14 mouse cellular contexts compared by ENCODE assay signal in the genomic region with DNA sequence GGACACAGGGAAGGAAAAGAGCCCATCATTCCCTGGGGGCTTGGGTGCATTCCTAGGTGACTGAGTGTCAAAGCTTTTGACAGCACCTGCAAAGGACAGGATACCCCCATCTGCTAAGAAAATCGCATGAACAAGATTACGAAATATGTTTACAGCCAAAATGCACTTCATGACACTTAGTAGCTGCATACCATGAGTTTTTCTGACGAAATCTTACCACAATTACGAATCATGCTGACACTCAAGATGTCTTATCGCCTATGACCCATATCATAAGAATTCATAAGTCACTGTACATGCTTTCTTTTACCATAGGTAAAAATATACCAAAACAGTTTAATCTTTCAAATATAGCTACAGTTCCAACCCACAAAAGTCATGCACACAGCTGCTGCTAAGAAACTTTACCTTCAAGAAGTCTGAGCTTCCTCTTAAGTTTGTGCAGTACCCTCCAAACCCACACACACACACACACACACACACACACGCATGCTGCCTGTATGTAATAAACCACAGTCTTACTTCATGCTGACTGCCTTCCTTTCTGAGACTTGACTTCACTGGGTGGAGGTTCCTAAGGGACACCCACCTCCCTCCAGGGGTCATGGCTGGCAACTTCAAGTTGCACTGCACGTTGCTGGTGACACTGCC.
DNase-seq lines count a peak whose midpoint lies in the region; ATAC-seq and TF ChIP-seq lines count a peak whose summit lies in the region.
"Had no signal": no experiment of that assay in that cellular context is flagged by ENCODE, and none has a peak within 500 bp of the region (broad histone marks: within the 10 kb centered on the region; RNA-seq: fewer than 3 reads in every experiment).

No protein-coding gene starts in this region.

- no peaks in the 10 kb centered on the region for H3K27me3 ChIP-seq in liver, embryonic 14.5 days (ENCODE audit: control insufficient read depth, insufficient read depth, low read length)
- no peaks in the 10 kb centered on the region for H3K27me3 ChIP-seq in liver, embryonic 11.5 days (replicated peaks; ENCODE audit: control insufficient read depth, insufficient read depth, low read length)
- H3K27me3 ChIP-seq: embryonic facial prominence, embryonic 12.5 days; forebrain, embryonic 15.5 days; hindbrain, embryonic 12.5 days had no signal

- no peaks in the 10 kb centered on the region for H3K9me3 ChIP-seq in liver, embryonic 14.5 days (ENCODE audit: control insufficient read depth, low read length)
- no peaks in the 10 kb centered on the region for H3K9me3 ChIP-seq in liver, embryonic 11.5 days (ENCODE audit: control insufficient read depth, low read length)
- H3K9me3 ChIP-seq: embryonic facial prominence, embryonic 12.5 days; forebrain, embryonic 15.5 days; hindbrain, embryonic 12.5 days had no signal

- no peak for DNase-seq in liver, embryonic 14.5 days (ENCODE audit: low read depth in 3 of 3, low spot score in 3 of 3)
- DNase-seq in liver, embryonic 11.5 days (ENCODE audit: low spot score), result no peak
- DNase-seq in T-cell, adult 2 months (ENCODE audit: low spot score), result peak; percentile 64
- DNase-seq in thymus, postnatal 25 days, result peak; percentile 40
- no peak for DNase-seq in testis, postnatal 10 days (ENCODE audit: low spot score)
- no peak for DNase-seq in left cerebral cortex, adult 9 months (ENCODE audit: low spot score in 2 of 2)
- no peak for DNase-seq in left cerebral cortex, adult 18-20 months (ENCODE audit: low spot score in 2 of 2)
- DNase-seq: cerebellum, adult 11 months; heart, adult 2 months; lung, embryonic 14.5 days had no signal

- no peak overlapping the region for H3K27ac ChIP-seq in liver, embryonic 14.5 days
- no peak overlapping the region for H3K27ac ChIP-seq in liver, embryonic 11.5 days (ENCODE audit: low read depth, low read length)
- H3K27ac ChIP-seq: embryonic facial prominence, embryonic 12.5 days; forebrain, embryonic 15.5 days; heart, adult 2 months; hindbrain, embryonic 12.5 days had no signal

- no peak for TF ChIP-seq EP300 in liver, embryonic 14.5 days (IDR thresholded peaks at IDR 0.05; ENCODE audit: low read depth)

- H3K4me3 ChIP-seq in liver, embryonic 14.5 days (ENCODE audit: insufficient read depth in 1 of 2, low read depth in 2 of 2, low read length in 2 of 2), result no peak overlapping the region
- no peak overlapping the region for H3K4me3 ChIP-seq in liver, embryonic 11.5 days (ENCODE audit: low read depth, low read length)
- H3K4me3 ChIP-seq: embryonic facial prominence, embryonic 12.5 days; forebrain, embryonic 15.5 days; heart, adult 2 months; hindbrain, embryonic 12.5 days had no signal

- no peak for ATAC-seq in liver, embryonic 14.5 days (ENCODE audit: insufficient read depth)
- ATAC-seq in liver, embryonic 11.5 days (replicated peaks; ENCODE audit: low FRiP score), result no peak
- peak; percentile 97 for ATAC-seq in monocyte, adult 5-6 weeks (replicated peaks; ENCODE audit: insufficient number of reproducible peaks, low FRiP score, low TSS enrichment, poor library complexity, severe bottlenecking)
- ATAC-seq: forebrain, embryonic 15.5 days had no signal

- H3K4me2 ChIP-seq in liver, embryonic 14.5 days (ENCODE audit: low read depth), result no peak overlapping the region
- no peak overlapping the region for H3K4me2 ChIP-seq in liver, embryonic 11.5 days
- H3K4me2 ChIP-seq: embryonic facial prominence, embryonic 12.5 days; forebrain, embryonic 15.5 days; hindbrain, embryonic 12.5 days; lung, embryonic 14.5 days had no signal

- H3K9ac ChIP-seq in liver, embryonic 14.5 days (replicated peaks), result no peak overlapping the region
- H3K9ac ChIP-seq in liver, embryonic 11.5 days (ENCODE audit: low read depth, low read length), result no peak overlapping the region
- H3K9ac ChIP-seq: embryonic facial prominence, embryonic 12.5 days; forebrain, embryonic 15.5 days; hindbrain, embryonic 12.5 days; lung, embryonic 14.5 days had no signal

- TF ChIP-seq CTCF in liver, embryonic 14.5 days (IDR thresholded peaks at IDR 0.05; ENCODE audit: low read depth), result peak; percentile 17; the same call in 1 of the 2 replicates

- WGBS in liver, embryonic 14.5 days (ENCODE audit: insufficient replicate concordance), result 49% methylated on average over 7 of the region's 7 CpGs
- 72% methylated on average over 7 of the region's 7 CpGs for WGBS in liver, embryonic 11.5 days

- peaks cover 0 to 2% of the 10 kb centered on the region in 2 experiments; a peak in 1 of 4 replicates for H3K4me1 ChIP-seq in liver, embryonic 14.5 days (replicated peaks; ENCODE audit: control insufficient read depth in 2 of 2, insufficient read depth in 2 of 2, low read length in 1 of 2)
- H3K4me1 ChIP-seq in liver, embryonic 11.5 days (replicated peaks; ENCODE audit: control insufficient read depth, insufficient read depth, low read length), result no peaks in the 10 kb centered on the region
- H3K4me1 ChIP-seq: embryonic facial prominence, embryonic 12.5 days; forebrain, embryonic 15.5 days; hindbrain, embryonic 12.5 days had no signal

- H3K36me3 ChIP-seq in liver, embryonic 14.5 days (replicated peaks; ENCODE audit: control insufficient read depth, insufficient read depth, low read depth), result no peaks in the 10 kb centered on the region
- no peaks in the 10 kb centered on the region for H3K36me3 ChIP-seq in liver, embryonic 11.5 days (ENCODE audit: control insufficient read depth, insufficient read depth, low read length)
- H3K36me3 ChIP-seq: embryonic facial prominence, embryonic 12.5 days; forebrain, embryonic 15.5 days had no signal

Comparison
In these comparisons a context has a peak if more than half of its experiments do, and no peak if none do; other contexts are left out.
1. DNase-seq: peak in T-cell, adult 2 months (single experiment) and thymus, postnatal 25 days (single experiment); none in liver, embryonic 14.5 days (0 of 3), liver, embryonic 11.5 days (single experiment), testis, postnatal 10 days (single experiment), left cerebral cortex, adult 9 months (0 of 2) and left cerebral cortex, adult 18-20 months (0 of 2).